Mouse (Mus musculus) natural killer cell, adult 2 months (primary cell): ENCODE results near the gene Mgat4a.
A peak's percentile ranks its signal among the peaks of the same experiment; 100 is the strongest.
"Not testable (repeated sequence)": the region's sequence is repeated elsewhere in the genome, so short reads cannot be mapped to it uniquely, and the experiment has no call there.

ENCODE experiments used
- DNase-seq, 2 experiments: peaks; one replicate each; pipeline ENCODE4 v3.0.0; 2022; ENCODE audit warnings: low spot score in 2 of 2

The Mgat4a gene

DNA sequence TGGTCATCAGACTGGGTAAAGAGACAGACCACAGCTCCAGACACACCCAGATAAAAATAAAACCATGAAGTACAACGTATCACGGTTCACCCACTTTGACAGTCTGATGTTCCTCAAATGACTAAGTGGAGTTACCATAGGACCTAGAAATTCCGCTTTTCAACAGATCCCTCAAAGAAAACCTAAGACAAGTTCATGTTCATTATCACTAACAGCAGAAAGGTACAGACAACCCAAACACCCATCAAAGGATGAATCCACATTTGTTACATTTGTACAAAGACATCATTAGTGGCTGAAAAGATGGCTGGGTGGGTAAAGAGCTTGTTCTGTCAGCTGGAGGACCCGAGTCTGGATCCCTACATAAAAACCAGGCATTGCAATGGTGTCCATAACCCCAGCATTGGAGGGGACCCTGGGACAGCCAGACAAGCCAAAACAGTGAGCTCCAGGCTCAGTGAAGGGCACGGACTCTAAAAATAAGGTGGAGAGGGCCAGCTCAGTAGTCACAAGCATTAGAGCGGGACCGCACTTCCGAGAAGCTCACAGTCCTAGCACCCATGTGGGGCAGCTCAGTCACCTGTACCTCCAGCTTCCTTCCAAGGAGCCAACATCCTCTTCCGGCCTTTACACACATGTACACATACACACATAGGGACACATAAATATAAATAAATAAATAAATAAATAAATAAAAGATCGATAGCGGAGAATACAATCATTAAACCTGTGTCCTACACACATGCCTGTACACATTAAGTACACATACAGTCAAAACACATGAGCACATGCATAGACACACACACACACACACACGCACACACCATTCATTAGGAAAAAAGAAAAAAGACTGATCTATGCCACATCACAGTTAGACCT lies 8.9 kb downstream of the Mgat4a start:
- no peak for DNase-seq

GRCm38 (mm10) chr1:37530061-37530460 lies 10.8 kb downstream of the Mgat4a start:
- no peak for DNase-seq

DNA sequence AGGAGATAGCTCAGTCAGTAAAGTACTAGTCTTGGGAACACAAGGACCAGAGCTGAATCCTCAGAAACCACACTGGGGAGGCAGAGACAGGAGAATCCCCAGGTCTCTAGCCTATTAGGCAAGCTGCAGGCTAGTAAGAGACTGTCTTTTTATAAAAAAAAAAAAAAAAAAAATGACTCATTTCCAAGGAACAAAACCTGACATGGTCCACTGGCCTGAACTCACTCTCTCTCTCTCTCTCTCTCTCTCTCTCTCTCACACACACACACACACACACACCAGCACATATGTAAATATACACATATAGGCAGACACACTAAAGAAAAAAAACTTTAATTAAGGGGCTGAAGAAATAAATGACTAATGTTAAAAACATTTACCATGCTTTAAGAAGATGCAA lies 14.6 kb downstream of the Mgat4a start:
- DNase-seq = no peak

DNA sequence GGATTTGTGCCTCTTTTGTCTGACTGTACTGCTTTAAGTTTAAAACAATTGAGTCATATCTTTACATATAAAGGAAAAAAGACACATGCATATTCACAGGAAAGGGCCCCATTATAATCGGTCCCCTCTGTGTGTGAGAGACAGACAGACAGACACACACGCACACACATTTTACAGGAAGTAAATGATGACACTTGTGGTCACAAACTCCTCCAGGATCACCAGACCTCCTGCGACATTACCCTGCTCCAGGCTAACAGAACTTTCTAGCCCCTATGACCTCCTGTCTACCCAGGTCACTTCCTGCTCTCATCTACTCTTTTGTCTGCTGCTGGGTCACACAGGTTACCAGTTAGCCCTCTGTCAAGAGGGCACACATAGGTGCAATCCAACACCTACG lies 16.1 kb downstream of the Mgat4a start:
- DNase-seq = peak in 1 of 2 experiments; percentile 9

DNA sequence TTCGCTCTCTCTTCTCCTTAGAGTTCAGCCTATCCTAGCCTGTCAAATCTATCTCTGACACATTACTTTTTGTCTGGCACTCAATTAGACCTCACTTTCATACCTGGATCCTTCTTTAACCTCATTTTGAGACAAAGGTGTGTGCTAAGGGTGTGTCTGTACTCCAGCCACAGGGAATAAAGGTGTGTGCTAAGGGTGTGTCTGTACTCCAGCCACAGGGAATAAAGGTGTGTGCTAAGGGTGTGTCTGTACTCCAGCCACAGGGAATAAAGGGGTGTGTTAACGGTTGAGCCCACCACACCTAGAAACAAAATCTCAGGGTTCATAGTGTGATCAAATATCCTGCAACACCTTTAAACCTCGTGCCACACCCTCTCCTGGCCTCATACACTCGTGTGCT lies 16.7 kb downstream of the Mgat4a start:
- DNase-seq = not testable (repeated sequence)

GRCm38 (mm10) chr1:37523548-37523947 lies 17.3 kb downstream of the Mgat4a start:
- not testable (repeated sequence) for DNase-seq

DNA sequence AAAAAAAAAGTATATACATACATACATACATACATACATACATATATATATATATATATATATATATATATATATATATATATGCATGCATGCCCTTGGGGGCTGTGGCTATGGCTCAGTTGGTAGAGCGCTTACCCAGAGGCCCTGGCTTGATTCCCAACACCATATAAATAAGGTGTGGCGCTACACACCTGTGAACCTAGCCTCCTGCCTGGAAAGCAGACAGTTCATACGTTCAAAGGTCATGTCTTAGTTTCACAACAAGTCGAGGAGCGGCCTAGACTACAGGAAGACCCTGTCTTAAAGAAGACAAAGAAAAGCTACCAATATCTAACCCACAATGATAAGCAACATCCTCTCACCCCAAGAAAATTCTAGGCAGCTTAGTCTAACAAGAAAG lies 18.7 kb downstream of the Mgat4a start:
- DNase-seq = no peak

DNA sequence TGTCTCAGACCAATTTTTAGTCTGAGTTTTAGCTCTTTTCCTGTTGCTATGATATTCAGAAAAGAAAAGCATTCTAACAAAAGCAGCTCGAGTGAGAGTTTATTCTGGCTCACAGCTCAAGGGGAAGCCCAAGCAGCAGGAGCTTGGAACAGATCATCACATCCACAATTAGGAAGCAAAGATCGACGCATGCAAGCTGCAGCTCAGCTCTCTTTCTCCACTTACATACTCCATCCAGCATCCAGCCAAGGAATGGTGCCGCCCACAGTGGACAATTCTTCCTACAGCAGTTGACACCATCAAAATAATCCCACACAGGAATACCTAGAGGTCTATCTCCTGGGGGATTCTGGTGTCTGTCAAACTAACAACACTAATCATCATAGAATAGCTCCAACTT lies 22.0 kb downstream of the Mgat4a start:
- no peak for DNase-seq

DNA sequence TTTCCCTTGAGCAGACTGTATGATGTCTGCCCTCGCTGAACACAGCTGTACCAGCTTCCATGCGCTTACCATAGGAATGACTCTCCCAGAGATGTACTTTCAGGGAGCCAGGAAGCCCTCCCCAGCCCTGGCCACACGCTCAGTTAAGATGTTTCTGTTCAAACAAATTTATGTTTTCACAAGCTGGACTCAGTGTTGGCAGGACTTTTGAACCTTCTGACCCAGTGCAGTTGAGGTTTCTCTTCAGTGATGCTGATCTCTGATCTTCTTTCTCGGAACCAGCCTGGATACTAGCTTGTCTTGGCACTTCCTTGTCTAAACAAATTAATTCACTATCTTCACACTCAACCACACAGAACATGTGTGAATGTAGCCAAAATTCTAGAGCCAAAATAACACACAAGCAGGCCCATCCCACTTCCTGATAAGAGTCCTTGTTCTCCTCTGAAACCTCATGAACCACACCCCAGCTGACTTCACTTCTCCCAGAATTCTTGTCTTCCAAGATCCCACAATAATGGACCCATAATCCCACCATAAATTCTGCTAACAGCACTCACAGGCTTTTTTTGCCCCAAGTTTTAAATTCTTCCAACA lies 22.6 kb downstream of the Mgat4a start:
- DNase-seq = no peak

DNA sequence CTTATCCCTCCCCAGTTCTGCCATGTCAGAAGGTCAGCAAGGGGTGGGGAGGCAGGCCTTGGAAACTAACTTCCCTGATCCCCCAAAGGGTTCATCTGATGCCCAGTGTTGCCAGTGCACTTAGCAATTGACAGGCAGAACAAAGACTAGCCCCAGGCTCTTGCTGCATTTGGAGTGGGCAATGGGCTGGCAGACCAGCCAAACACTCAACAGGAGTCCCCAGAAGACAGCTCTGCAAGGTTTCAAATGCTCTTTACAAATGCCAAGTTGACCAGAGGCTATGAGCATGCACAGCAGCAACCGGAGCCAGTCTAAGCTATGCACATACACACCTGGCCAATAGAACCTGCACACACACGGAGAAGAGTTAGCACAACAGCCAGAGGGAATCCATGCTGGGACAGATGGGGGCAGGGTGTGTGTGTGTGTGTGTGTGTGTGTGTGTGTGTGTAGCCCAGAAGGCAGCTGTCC lies 27.8 kb downstream of the Mgat4a start:
- DNase-seq = no peak

- no peak for DNase-seq
These were observed 28.6 kb downstream of the Mgat4a start for GRCm38 (mm10) chr1:37512109-37512640.

DNA sequence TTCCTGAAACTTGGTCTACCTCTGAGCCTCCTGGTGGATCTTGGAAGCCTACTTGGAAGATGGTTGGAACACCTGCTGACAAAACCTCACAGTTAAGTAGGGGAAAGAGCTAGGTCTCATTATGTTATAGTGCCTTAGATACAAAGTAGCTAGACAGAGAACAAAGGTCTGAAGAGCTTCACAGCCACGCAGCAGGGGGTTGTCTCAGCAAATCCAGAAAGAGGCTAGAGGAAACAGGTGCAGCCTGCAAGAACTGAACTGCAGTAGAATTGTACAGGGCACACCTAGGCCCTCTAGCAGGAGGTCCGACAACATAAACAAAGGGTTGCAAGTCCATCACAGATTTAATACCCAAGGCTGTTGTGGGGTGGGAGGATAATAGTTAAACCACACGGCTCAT lies 30.6 kb downstream of the Mgat4a start:
- no peak for DNase-seq

GRCm38 (mm10) chr1:37509437-37509836 lies 31.4 kb downstream of the Mgat4a start:
- no peak for DNase-seq

DNA sequence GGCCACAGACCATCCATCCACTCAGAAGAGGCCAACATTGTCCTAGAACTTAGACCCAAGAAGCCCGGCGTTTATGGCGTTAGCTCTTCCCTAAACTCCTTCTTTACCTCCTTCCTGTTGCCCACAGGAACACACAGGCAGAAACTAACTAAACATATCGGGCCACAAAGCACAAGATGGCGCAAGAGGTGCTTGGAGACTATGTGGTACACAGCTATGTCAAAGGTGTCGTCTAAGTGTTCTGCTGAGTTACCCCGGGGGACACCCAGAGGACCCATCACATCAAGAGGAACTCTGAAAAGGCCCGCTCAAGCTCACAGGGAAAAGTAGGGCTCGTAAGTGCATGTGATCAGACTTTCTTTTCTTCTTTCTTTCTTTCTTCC lies 35.5 kb downstream of the Mgat4a start:
- no peak for DNase-seq

DNA sequence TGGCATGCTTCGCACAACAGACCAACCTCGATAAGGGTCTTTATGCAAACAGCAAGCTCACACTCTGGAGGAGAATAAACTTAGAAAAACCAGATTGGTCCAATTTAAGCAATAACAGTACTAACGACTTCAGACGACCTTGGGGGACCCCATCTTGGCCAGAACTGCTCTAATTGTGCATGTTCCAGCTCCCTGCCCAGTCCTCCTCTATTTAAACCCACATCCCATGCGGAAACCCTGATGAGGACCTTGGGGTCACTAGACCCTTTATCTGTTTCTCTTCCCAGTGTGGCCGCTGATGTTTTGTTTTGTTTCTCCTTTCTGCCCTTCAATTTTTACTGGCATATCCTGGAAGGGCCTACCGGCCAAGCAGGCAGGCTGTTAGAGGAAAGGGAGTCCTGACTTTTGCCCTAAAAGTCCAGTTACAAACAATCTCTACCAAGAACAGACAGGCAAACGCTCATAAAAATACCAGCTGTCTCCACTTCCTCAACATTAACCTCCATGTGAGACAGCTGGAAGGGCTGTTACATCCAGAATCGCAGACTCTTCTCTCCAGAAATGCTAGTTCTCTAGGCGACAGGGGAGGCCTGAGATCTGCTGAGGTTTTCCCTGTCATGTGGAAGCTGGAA lies 36.0 kb downstream of the Mgat4a start:
- DNase-seq = no peak

DNA sequence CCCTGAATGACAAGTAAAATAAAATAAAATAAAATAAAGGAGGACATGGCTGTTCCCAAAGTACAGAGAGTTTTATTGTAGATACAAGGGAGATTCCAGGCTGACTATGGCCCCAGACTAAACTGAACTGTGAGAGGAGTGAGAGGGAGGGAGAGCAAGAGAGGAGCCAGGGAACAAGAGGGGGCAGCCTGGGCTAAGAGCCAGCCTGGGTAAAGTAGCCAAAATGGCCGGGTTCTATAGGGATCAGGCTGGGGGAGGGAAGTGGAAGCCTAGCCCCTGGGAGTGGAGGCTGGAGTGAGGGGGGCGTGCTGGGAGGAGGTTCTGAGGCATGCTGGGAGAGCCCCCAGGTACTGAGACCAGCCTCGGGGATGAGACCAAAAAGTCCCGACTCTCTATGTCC lies 37.2 kb downstream of the Mgat4a start:
- DNase-seq = no peak

- DNase-seq = no peak
These were observed 38.5 kb downstream of the Mgat4a start for GRCm38 (mm10) chr1:37502354-37502753.

GRCm38 (mm10) chr1:37500723-37501122 lies 40.1 kb downstream of the Mgat4a start:
- DNase-seq = no peak

- DNase-seq = not testable (repeated sequence)
These were observed 41.4 kb downstream of the Mgat4a start for GRCm38 (mm10) chr1:37499395-37499794.

- no peak for DNase-seq
These were observed 41.9 kb downstream of the Mgat4a start for GRCm38 (mm10) chr1:37498911-37499310.

GRCm38 (mm10) chr1:37496591-37497280 lies 44.1 kb downstream of the Mgat4a start:
- peak; percentile 26 to 43 for DNase-seq
